Mouse (Mus musculus): ENCODE results near the gene Mtor.

Gene Mtor

DNA sequence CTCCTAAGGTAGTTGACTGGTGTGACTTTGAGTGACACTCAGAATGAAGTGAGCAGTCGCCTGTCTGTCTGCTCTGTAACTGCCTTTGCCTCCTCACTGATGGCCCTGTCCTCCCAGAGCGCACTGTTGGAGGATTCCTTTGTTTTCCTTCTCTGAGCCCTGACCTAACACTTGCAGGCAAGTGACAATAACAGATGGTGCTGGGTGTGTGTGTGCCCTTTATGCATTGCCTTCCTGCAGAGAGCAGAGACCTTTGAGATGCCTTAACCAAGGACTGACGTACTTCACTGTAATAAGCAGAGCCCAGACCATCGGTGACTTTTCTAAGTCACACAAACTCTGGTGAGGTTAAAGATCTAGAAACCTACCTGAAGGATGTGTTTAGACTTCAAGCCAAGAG, 82.9 kb downstream of the Mtor start:
- DNase-seq (ENCODE audit: low spot score in 2 of 2) = no peak

DNA sequence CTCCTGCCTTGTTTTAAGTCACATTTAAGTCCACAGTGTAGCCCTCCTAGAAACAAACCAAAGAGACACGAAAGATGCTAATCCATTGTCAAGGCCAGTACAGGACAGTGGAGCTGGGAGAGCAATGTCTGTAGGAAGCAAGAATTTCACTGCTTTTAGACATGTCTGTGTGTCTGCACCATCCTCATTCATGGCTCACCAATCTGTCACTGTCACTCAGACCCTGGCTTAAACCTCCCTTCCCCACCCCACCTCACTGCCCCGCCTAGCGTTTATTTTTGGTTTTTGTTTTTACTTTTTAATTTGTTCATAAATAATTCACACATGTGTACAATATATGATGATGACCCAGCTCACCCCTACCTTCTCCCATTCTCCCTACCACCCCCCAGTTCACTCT, 84.1 kb downstream of the Mtor start:
- no peak for DNase-seq (ENCODE audit: low spot score in 2 of 2)

DNA sequence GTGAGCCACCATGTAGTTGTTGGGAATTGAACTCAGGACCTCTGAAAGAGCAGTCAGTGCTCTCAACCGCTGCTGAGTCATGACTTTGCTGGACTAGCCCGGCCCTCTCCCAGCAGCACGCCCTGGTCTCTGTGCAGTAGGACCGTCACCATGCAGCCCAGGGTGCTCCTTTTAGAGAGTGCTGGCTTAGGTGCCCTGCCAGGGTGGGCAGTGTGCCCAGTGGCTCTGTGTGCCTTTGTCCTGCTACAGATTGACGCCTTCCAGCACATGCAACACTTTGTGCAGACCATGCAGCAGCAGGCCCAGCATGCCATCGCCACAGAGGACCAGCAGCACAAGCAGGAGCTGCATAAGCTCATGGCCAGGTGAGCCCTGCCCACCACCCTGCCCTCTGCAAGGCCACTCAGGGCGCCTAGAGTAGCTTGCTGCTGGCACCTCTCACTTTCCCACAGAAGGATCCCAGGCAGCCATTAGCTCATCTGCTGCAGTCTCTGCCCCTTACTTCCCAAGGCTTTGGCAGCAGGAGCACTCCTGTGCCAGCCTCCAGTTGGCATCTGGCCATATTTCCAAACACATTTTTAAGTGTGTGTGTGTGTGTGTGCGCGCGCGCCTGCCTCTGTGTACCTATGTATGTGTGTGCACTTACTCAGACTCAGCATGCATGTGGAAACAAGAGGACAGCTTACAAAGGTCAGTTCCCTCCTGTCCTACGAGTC, 85.4 kb downstream of the Mtor start:
- DNase-seq (ENCODE audit: low spot score in 2 of 2) = no peak

DNA sequence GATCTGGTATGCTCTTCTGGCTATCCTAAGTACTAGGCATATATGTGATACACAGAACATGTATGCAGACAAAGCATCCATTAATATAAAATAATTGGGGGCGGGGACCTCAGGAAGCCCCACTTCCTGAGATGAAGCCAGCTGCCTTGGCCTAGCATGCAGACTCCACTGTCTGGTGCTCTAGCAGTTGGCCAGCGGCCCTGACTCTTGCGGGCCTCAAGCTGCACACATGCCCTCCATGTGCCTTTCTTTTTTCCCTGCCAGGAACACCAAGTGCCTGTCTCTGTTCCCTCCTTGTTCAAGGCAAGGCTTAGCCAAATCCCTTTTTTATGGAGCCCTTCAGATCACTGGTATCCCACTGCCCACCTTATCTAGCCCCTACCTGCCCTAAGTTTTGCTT, 87.5 kb downstream of the Mtor start:
- DNase-seq (ENCODE audit: low spot score in 2 of 2) = no peak

DNA sequence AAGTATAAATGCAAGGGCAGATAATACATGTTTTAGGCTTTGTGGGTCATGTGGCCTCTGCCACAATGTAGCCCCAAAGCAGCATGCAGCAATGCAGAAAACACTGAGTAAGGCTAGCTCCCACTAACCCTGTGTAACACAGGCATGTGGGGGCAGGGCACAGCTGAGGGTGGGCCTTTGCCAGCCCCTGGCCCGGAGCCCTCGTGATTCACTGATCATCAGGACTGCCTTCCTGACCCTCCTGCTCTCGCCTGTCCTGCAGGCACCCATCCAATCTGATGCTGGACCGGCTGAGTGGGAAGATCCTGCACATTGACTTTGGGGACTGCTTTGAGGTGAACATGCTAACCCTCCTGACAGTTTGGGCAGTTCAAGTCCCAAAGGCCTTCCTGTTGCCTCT, 100.7 kb downstream of the Mtor start:
- no peak for DNase-seq (ENCODE audit: low spot score in 2 of 2)

DNA sequence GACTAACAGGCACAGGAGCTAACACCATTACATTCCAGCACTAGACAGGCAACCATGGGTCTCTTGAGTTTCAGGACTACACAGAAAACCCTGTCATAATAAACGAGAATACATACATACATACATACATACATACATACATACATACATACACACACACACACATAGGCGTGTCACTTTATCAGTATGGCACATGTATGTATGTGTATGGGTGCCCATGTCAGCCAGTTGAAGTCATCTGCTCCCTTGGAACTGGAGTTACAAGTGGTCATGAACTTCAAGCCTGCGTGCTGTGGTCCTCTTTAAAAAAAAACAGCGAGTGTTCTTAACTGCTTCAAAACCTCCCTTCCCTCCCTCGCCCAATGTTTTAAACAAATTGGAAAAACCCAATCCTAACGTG, 109.4 kb downstream of the Mtor start:
- DNase-seq (ENCODE audit: low spot score in 2 of 2) = no peak

DNA sequence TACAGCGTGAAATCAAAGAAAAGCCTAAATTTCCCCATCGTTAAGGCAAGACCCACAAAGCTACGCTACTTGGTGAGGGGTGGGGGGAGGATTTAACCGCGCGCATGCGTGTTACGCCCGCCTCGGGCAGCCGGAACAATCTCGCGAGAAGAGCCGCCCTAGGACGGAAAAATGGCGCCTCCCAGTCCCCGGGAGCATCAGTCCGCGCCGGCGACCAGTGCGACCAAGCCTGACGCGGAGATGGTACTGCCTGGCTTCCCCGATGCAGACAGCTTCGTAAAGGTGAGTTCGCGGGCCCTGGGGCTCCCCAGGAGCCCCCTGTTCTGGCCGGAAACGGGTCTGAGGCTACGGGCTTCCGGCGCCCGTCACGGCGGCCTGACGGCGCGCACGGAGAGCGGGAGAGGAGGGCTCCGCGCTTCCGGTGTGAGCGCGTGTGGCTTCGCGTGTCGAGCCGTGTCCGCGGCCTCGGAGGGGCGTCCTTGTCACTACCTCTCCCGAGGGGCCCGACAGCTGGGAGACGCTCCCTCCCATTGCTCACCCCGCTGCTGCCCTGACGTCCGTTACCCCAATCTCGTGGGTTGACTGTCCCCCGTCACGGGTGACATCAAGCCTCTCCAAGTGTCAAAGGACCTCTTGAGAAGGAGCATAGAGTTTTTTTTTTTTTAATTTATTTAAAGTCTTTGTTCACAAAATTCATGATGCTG, 110.0 kb downstream of the Mtor start, which contains the start of gene Exosc10:
Exosc10 (plus strand) TSS at position 133 of the 704 bp plus-strand sequence.
- DNase-seq (ENCODE audit: low spot score in 2 of 2) = peak; percentile 78 to 82

DNA sequence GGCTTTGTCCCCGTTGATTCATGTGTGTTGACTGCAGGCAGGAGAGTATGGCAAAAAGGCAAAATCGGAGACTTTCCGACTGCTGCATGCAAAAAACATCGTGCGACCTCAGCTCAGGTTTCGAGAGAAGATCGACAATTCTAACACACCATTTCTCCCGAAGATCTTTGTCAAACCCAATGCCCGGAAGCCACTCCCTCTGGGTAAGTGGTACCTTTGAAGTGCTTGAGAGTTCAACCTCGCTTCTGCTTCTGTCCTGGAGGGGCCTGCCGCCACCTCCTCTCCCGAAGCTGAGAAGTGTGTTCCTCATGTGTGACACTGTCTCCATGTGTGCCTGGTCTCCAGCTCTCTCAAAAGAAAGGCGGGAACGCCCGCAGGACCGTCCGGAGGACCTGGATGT, 114.3 kb downstream of the Mtor start:
- no peak for DNase-seq (ENCODE audit: low spot score in 2 of 2)

DNA sequence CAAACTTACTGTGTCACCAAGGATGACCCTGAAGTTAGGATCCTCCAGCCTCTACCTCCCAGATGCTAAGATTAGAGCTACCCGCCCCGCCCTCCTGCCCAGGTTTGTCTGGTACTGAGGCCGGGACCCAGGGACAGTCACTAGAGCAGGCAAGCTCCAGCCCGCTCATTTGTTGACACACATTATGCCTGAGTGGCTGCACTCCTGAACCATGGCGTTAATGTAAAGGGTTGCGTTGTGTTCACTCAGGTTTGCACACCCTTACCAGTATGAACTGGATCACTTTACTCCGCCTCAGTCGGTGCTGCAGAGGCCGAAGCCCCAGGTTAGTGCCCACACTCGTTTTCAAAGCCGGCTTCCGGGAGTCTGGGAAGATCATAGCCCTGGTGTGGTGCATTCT, 115.2 kb downstream of the Mtor start:
- DNase-seq (ENCODE audit: low spot score in 2 of 2) = peak in 1 of 2 experiments; percentile 67

DNA sequence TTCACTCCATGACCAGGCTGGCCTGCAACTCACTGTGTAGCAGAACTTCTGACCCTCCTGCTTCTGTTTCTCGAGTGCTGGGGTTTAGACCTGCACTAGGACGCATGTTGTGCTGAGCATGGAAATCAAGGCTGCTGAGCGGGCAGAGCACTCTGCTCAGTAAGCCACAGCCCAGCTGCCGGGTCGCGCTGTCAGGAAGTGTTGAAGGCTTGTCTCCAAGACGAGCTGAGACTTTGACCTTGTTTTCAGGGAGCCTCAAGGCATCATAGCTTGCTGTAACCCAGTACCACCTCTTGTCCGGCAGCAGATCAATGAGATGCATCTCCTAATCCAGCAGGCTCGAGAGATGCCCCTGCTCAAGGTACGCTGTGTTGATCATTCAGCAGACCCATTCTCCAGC, 121.7 kb downstream of the Mtor start:
- DNase-seq (ENCODE audit: low spot score in 2 of 2) = no peak

DNA sequence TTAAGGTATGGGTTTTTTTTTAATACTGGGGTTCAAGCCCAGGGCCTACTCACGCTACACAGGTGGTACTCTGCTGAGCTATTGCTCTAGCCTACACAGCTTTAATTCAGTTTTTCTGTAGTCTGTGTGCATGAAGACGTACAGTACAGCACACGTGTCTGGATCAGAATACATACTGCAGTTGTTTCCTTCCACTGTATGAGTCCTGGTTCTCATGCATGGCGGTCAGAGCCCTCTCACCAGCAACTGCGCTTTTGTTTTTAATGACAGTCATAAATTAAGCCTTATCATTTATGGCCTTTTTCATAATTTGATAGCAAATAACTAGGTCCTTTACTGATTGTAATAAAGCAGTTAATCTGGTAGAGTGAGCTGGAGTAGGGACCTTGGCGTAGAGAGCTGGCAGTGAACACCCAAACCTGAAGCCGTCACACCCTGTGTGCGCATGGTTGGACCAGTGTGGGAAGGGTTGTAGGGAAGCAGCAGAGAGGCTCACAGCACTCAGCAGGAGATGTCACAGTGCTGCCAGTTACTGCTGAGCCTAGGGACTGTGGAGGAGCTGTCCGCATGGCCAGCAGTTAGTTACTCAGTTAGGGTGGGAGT, 122.4 kb downstream of the Mtor start:
- DNase-seq (ENCODE audit: low spot score in 2 of 2) = peak in 1 of 2 experiments; percentile 49

DNA sequence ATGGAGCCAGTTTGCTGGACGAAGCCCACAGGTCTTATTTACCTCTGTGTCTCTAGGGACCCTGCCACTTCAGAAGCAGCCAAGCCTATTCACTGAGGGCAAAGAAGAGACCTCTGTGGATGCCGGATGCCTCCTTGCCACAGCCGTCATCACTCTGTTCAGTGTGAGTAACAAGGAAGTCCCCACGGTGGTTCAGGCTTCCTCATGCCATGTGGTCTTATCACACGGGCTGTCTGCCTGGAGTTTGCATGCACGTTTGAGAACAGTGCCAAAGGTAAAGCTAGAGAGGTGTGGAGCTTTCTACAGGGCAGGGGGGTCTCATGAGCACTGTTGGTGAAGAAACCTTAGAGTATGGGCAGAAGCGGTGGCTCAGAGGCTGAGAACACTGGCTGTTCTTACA, 124.8 kb downstream of the Mtor start:
- DNase-seq (ENCODE audit: low spot score in 2 of 2) = peak in 1 of 2 experiments; percentile 55

DNA sequence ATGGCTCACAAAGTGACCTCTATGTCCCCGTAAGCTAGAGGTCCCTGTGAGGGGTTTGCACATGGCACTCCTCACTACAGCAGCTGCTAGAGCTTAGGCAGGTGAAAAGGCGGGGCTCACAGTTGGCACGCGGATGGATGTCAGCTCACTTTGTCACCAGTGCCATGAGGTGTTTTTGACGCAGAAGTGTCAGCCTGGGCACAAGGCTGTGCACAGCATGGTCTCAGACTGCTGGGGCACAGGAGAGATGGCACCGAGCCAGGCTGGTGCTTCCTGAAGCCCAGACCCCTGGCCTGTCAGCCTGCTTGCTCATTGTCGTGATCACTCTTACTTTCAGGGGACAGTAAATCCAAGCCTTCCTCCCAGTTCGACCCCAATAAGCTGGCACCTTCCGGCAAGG, 132.4 kb downstream of the Mtor start:
- no peak for DNase-seq (ENCODE audit: low spot score in 2 of 2)

DNA sequence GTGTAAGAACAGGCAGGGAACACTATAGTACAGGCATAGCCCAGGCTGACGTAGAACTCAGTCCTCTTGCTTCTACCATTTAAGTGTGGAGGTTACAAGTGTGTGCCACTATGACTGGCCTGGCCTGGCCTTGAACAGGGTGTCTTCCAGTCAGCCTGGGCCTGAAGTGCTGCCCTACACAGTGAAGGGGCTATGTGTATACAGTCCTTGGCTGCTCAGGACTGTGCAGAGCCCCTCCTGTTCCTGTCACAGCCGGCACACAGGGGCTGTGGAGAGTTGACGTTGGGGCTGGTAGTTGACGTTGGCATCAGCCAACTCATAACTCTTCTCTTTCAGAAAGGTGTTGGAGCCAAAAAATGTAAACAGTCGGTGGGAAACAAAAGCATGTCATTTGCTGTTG, 133.0 kb downstream of the Mtor start:
- DNase-seq (ENCODE audit: low spot score in 2 of 2) = no peak

DNA sequence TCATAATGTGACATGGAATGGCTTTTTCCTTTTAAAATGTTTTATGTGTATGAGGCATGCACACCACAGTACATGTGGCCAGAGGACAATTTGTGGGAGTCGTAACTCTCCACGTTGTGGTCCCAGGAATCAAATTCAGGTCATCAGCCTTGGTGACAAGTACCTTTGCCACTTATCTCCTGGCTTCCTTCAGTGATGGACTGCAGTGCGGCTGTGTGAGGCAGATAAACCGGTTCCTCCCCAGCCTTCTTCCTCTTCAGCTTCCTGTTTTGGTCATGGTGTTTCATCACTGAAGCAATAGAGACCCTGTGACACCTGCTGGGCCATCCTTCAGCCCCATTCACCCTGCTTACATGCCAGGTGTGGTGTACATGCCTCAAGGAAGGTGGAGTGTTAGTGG, 134.8 kb downstream of the Mtor start:
- no peak for DNase-seq (ENCODE audit: low spot score in 2 of 2)

DNA sequence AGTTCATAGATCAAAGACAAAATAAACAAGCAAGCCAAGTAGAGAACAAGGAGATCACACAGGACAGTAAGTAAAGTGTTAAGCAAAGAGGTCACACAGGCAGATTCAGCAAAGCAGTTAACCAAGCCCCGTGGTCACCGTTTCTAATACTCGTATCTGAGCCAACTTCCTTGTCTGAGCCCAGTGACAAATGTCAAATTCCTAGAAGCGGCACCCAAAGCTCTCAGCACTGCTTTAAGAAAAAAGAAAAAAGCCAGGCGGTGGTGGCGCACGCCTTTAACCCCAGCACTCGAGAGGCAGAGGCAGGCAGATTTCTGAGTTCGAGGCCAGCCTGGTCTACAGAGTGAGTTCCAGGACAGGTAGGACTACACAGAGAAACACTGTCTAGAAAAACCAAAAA, 138.2 kb downstream of the Mtor start:
- no peak for DNase-seq (ENCODE audit: low spot score in 2 of 2)

DNA sequence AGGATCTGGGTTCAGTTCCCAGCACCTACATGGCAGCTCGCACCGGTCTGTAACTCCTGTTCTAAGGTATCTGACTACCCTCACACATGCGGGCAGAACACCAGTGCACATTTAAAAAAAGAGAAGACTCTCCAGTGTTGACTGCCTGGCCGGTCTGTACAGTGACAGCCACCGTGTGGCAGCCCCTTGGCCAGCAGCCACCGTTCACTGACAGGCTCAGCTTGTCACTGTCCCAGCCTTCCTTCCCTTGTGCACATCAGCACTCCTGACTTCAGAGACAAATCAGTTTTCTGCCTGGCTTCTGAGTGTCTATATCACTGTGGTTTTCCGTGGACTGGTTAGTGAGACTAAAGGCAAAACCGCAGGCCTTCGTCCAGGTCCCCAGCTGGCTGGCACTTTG, 140.4 kb downstream of the Mtor start:
- no peak for DNase-seq (ENCODE audit: low spot score in 2 of 2)

DNA sequence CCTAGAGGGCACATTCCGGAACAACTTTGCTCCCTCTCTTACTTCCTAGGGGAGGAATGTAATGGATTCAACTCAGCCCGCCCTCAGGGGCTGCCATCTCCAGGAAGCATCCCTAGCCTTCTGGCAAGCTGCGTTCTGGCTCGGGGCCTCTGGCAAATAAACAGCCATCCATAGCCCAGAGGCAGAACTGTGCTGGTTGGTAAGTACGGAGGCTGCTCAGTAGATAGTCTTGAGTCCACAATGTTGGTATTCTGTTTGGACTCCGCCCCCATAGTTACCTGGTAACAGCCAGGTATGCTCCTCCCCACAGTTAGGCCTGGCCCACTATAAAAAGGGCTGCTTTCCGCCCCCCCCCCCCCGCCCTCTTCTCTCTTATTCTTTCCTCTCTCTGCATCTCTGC, 141.2 kb downstream of the Mtor start:
- DNase-seq (ENCODE audit: low spot score in 2 of 2) = peak in 1 of 2 experiments; percentile 42

DNA sequence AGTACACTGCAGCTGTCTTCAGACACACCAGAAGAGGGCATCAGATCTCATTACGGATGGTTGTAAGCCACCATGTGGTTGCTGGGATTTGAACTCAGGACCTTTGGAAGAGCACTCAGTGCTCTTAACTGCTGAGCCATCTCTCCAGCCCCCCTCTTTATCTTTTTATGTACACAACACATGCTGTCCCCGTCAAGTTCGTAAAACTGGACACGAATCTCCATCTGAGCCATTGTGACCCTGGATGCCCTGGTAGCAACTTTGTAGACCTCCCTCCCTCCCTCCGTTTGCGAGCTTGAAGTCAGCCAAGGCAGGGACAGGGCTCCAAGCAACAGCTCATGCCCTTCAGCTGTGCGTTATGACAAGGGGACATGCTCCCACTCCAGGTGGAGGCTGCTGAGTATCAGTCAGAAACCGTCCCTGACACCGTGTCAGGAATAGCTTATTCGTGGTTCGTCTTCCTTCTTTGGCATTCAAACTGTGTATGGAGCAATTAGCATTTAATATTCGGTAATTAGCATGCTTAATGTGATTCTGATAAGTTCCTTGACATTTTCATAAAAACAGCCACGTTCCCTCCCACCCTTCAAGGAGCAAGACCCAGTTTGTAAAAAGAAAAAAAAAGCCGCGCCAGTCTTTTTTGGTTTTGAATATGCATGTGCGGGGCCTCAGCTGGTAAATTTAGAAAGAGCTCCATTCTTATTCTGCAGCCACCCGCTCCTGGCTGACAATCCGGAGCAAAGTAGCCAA, 142.2 kb downstream of the Mtor start:
- DNase-seq (ENCODE audit: low spot score in 2 of 2) = no peak

DNA sequence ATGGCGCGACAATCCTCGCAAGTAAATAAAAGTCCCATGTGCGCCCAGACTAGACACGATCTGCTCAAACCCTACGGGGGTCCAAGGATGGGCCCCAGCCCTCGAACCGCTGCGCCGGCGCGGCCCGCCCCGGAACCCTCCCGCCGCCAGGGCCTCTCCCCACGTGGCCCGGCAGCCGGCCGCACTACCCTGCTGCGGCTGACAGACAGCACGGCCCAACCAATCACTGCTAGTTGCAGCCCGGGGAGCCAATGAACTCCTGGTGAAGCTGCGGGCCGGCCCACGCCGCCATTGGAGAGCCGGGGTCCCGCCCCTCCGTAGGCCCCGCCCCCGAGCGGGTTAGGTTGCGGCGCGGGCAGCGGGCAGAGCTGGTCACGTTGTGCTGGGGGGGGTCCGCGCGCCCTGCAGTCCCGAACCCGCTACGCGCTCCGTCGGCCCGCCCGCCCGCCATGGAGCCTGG, 142.8 kb downstream of the Mtor start, which contains the start of gene Srm:
Srm (plus strand) TSS at position 333 of the 460 bp plus-strand sequence.
- DNase-seq (ENCODE audit: low spot score in 2 of 2) = peak; percentile 97 to 98

DNA sequence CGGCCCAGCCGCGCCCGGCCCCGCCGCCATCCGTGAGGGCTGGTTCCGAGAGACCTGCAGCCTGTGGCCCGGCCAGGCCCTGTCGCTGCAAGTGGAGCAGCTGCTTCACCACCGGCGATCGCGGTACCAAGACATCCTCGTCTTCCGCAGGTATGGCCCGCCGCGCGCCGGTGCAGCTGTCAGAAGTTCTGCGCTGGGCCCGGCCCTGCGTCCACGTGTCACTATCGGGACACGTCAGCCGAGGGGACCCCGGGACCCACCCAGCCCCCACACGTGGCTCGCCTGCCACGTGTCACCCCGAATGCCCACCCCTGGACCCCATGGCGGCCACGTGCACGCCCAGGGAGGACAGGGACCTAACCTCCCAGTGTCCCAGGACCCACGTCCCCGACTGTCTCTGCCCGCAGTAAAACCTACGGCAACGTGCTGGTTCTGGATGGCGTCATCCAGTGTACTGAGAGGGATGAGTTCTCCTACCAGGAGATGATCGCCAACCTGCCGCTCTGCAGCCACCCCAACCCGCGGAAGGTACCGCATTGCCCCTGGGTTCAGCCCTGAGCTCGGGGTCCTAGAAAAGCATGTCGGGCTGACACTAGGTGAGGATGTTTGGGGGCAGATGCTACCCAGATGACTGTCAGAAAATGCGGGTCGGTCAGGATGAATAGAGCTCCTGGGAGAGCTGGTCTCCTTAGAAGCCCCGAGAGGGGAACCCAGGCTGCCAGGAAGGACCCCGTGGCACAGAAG, 143.4 kb downstream of the Mtor start:
- no peak for DNase-seq (ENCODE audit: low spot score in 2 of 2)

Data from urinary bladder, adult 18-20 months (tissue).